Mouse (Mus musculus) limb, embryonic 12.5 days (tissue): ENCODE measurements around the gene Gm37240. TPM values are rescaled to one million over a fixed set of nuclear protein-coding genes. Genes with fewer than 3 reads are reported as not detected.
"Not testable (repeated sequence)": the region's sequence is repeated elsewhere in the genome, so short reads cannot be mapped to it uniquely, and the experiment has no call there.

Experiments used
- ATAC-seq: fragments of 200-750 bp; cut with Nextera tagmentation; 2 replicates; pipeline ENCODE4 v1.8.0; 2017; ENCODE audit warnings: low read depth, moderate TSS enrichment; ENCODE audit not compliant: insufficient number of reproducible peaks, insufficient read depth, low FRiP score, low TSS enrichment
- H3K27ac ChIP-seq: fragments of 300-500 bp; sonication (generic); 2 replicates; pipeline ENCODE4 v1.5.1; 2016; ENCODE audit warnings: mild to moderate bottlenecking, moderate library complexity
- H3K27me3 ChIP-seq: fragments of 300-500 bp; sonication (generic); 2 replicates; pipeline ENCODE4 v1.6.1; 2016; ENCODE audit warnings: mild to moderate bottlenecking, moderate library complexity
- H3K36me3 ChIP-seq: fragments of 300-500 bp; sonication (generic); 2 replicates; pipeline ENCODE4 v1.6.1; 2016; ENCODE audit warnings: mild to moderate bottlenecking, moderate library complexity
- H3K4me1 ChIP-seq: fragments of 300-500 bp; sonication (generic); replicated peaks from 2 replicates; pipeline ENCODE4 v1.6.1; 2016
- H3K4me2 ChIP-seq: fragments of 300-500 bp; sonication (generic); 2 replicates; pipeline ENCODE4 v1.6.1; 2016; ENCODE audit warnings: mild to moderate bottlenecking, moderate library complexity
- H3K4me3 ChIP-seq: fragments of 300-500 bp; sonication (generic); replicated peaks from 2 replicates; pipeline ENCODE4 v1.5.1; 2016; ENCODE audit warnings: mild to moderate bottlenecking
- H3K9ac ChIP-seq: fragments of 300-500 bp; sonication (generic); replicated peaks from 2 replicates; pipeline ENCODE4 v1.6.1; 2016; ENCODE audit warnings: mild to moderate bottlenecking, moderate library complexity
- H3K9me3 ChIP-seq: fragments of 300-500 bp; sonication (generic); 2 replicates; pipeline ENCODE4 v1.6.1; 2016; ENCODE audit warnings: mild to moderate bottlenecking, moderate library complexity
- WGBS: fragments of 180-500 bp; shearing (Covaris S2); methylation state at CpG from one replicate; pipeline ENCODE4 v1.1.7; 2016; 5-methylcytosine and 5-hydroxymethylcytosine counted together
- polyA plus RNA-seq: library from polyadenylated mRNA; unstranded; fragments of >200 nt; fragmentation: Nextera tagmentation; extraction: Ambion mirVana; gene quantifications from 2 replicates; pipeline ENCODE4 v1.2.1, GENCODE M21; 2016

Gm37240 gene
- polyA plus RNA-seq, 1 experiment from 2014 or later = 3.4 TPM

DNA sequence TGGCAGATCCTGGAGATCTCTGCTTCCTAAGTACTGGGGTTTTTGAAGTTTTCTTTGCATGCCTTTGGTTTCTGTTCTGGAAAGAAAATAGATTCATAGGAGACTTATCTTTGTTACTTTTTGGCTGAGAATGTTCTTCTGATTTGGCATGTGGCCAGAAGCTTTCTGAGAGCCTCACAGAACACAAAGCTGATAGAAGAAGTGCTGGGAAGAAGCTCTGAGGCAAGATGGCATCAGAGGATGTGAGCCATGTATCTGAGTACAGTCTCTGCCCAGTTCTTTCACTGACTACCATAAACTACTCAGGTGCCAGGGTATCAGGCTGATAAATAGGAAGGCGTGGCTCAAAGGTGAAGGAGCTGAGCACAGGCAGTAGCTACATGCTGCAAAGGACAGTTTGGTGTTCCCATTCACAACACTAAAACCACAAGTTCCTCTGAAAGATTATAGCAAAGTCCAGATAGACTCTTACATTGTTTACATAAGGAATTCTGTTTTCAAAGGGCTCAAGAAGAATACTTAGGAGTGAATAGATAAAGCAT, 1019.8 kb downstream of the Gm37240 start:
- WGBS = 34% methylated on average over 1 of the region's 1 CpGs
- H3K4me3 ChIP-seq = no peak overlapping the region
- H3K36me3 ChIP-seq = no peaks in the 10 kb centered on the region
- ATAC-seq = no peak
- H3K4me2 ChIP-seq = no peak overlapping the region
- no peaks in the 10 kb centered on the region for H3K27me3 ChIP-seq
- no peak overlapping the region for H3K9ac ChIP-seq
- no peaks in the 10 kb centered on the region for H3K9me3 ChIP-seq
- H3K4me1 ChIP-seq = no peaks in the 10 kb centered on the region
- no peak overlapping the region for H3K27ac ChIP-seq

DNA sequence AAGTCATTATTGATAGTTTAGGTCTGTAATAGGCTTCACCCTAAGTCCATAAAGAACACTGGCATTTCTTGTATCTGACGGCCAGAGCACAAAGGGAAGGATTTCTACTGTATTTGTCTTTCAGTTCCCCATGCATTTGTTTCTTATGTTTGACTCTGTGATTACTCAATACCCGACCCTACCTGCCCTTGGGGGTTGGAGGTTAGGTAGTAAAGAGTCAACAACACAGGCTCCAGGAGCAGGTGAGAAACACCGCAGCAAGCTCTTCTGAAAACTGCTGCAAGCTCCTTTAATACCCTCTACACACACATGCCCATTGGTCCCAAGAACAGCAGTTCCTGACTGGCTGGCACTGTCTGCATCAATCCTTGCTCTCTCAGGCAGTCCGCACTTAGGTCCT, 1020.5 kb downstream of the Gm37240 start:
- Histone ChIP-seq H3K9ac (no peak overlapping the region), H3K27ac (no peak overlapping the region)

DNA sequence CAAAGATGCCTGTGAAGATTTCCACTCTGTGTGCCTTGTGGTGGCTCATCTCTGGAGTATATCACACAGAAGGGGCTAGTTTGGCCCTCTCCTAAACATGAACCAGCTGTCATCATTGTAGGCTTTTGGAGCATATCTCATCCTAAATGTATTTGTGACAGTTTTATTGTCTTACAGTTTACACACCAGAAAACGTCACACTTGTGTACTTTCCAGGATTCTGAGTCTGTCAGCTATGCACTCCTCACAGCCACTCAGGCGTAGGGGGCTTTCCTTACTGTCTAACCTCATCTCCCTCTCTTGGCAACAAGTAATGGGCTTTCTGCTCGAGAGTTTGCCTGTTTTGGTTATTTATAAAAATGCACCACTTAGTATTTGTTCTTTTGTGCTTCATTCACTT, 1021.6 kb downstream of the Gm37240 start:
- H3K4me1 ChIP-seq = no peaks in the 10 kb centered on the region
- H3K27ac ChIP-seq = no peak overlapping the region
- no peaks in the 10 kb centered on the region for H3K36me3 ChIP-seq
- H3K9ac ChIP-seq = no peak overlapping the region
- WGBS = 71% methylated on average over 3 of the region's 3 CpGs
- no peak overlapping the region for H3K4me2 ChIP-seq
- ATAC-seq = no peak
- H3K27me3 ChIP-seq = no peaks in the 10 kb centered on the region
- no peak overlapping the region for H3K4me3 ChIP-seq
- H3K9me3 ChIP-seq = no peaks in the 10 kb centered on the region

More for the DNA sequence above, 1020.5 kb downstream of the Gm37240 start:
- WGBS = 69% methylated on average over 4 of the region's 4 CpGs
- Histone ChIP-seq H3K4me1 (no peaks in the 10 kb centered on the region), H3K4me2 (no peak overlapping the region), H3K4me3 (no peak overlapping the region), H3K36me3 (no peaks in the 10 kb centered on the region), H3K27me3 (no peaks in the 10 kb centered on the region), H3K9me3 (no peaks in the 10 kb centered on the region)
- no peak for ATAC-seq

DNA sequence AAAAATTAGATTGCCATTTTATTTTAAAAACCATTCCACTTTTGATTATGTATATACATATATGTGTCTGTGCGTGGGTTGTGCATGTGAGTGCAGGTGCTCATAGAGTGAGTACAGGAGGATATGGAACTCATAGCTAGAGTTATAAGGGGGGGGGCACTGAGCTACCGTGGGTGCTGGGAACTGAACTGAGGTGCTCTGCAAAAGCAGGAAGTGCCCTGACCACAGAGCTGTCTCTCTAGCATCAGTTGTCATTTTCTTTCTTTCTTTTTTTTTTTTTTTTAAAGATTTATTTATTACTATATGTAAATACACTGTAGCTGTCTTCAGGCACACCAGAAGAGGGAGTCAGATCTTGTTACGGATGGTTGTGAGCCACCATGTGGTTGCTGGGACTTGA, 1025.5 kb downstream of the Gm37240 start:
- not testable (repeated sequence) for H3K4me1 ChIP-seq, H3K27me3 ChIP-seq, H3K4me3 ChIP-seq, H3K36me3 ChIP-seq, H3K9ac ChIP-seq, ATAC-seq, H3K27ac ChIP-seq, H3K4me2 ChIP-seq, H3K9me3 ChIP-seq
- WGBS = 92% methylated on average over 3 of the region's 3 CpGs

DNA sequence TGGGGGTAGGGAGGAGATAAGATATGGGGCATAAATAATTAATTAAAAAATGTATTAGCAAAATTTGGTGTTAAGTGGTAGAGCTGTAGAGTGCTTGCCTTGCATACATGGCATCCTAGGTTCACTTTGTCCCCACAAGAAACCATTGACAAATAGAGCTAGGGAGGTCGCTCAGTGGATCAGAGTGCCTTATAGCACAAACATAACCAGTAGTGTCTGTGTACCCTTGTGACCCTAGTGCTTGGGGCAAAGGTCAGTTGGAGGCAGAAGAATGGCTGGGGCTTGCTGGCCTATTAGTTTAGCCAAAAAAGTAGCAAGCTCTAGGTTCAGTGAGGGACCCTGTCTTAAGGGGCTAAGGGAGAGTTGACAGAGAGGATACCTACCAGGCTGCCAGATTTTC, 1026.6 kb downstream of the Gm37240 start:
- no peak for ATAC-seq
- WGBS = 75% methylated on average over 1 of the region's 1 CpGs

DNA sequence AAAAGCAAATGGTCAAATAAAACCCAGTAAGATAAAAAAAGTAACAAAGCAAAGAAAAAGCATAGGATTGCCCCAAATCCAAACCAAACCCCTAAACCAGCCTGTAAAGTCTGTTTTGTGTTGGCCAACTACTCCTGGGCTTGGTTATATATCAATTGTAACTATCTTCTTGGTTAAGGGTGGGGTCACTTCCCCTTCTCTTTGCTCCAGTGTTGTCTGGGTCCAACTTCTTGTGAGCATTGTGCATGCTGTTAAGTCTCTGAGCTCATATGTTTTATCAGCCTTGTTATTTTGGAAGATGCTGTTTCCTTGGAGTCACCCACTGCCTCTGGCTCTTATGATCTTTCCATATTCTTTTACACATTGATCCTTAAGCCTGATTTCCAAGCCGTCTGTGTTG, 1032.9 kb downstream of the Gm37240 start:
- Histone ChIP-seq H3K36me3 (no peaks in the 10 kb centered on the region), H3K4me2 (no peak overlapping the region), H3K27me3 (no peaks in the 10 kb centered on the region), H3K4me1 (no peaks in the 10 kb centered on the region), H3K27ac (no peak overlapping the region), H3K4me3 (no peak overlapping the region), H3K9ac (no peak overlapping the region), H3K9me3 (no peaks in the 10 kb centered on the region)
- no peak for ATAC-seq
- 83% methylated on average over 1 of the region's 1 CpGs for whole genome bisulfite sequencing

More for the DNA sequence above, 1026.6 kb downstream of the Gm37240 start:
- Histone ChIP-seq H3K27ac (no peak overlapping the region), H3K9me3 (no peaks in the 10 kb centered on the region), H3K4me1 (no peaks in the 10 kb centered on the region), H3K4me2 (no peak overlapping the region), H3K4me3 (no peak overlapping the region), H3K36me3 (no peaks in the 10 kb centered on the region), H3K27me3 (no peaks in the 10 kb centered on the region), H3K9ac (no peak overlapping the region)

DNA sequence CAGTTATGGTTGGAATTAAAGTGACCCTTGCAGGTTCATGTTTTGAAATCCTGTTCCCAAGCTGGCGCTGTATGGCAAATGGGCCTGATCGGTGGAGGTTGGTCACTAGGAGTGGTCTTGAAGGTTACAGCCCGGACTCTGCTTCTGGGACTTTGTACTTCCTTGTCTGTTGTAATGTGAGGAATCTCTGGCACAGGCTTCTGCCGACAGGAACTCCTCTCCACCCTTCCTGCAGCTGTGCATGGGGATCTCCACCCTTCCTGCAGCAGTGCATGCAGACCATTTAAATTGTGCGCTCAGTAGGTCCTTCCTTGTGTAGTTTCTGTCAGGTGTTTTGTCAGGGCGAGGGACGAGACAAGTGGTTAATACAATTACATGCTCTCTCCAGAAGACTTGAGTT, 1034.4 kb downstream of the Gm37240 start:
- no peaks in the 10 kb centered on the region for H3K9me3 ChIP-seq
- H3K4me1 ChIP-seq = no peaks in the 10 kb centered on the region
- H3K36me3 ChIP-seq = no peaks in the 10 kb centered on the region
- H3K4me2 ChIP-seq = no peak overlapping the region
- no peak overlapping the region for H3K27ac ChIP-seq
- no peak overlapping the region for H3K4me3 ChIP-seq
- no peak for ATAC-seq
- WGBS = 82% methylated on average over 7 of the region's 7 CpGs
- no peaks in the 10 kb centered on the region for H3K27me3 ChIP-seq
- H3K9ac ChIP-seq = no peak overlapping the region

DNA sequence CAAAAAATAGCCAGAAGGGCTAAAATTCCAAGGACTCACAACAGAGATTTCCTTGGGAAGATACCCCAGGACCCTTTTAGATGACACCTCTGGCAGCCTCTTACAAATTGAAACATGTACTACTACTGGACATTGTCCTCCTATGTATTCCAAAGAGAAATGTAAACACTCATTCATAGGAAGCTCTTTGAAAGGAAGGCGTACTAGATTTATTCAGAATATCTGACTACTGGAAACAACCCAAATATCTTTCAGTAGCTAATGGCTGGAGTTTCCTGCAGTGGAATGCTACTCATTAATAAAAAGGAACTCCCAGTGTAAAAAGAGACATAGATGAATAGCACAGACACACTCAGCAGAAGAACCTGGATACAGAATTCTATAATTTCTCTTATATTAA, 1035.5 kb downstream of the Gm37240 start:
- 89% methylated on average over 1 of the region's 1 CpGs for WGBS
- H3K9ac ChIP-seq = no peak overlapping the region
- no peak overlapping the region for H3K4me3 ChIP-seq
- no peaks in the 10 kb centered on the region for H3K4me1 ChIP-seq
- no peaks in the 10 kb centered on the region for H3K27me3 ChIP-seq
- H3K27ac ChIP-seq = no peak overlapping the region
- H3K4me2 ChIP-seq = no peak overlapping the region
- no peaks in the 10 kb centered on the region for H3K9me3 ChIP-seq
- ATAC-seq = no peak
- H3K36me3 ChIP-seq = no peaks in the 10 kb centered on the region

DNA sequence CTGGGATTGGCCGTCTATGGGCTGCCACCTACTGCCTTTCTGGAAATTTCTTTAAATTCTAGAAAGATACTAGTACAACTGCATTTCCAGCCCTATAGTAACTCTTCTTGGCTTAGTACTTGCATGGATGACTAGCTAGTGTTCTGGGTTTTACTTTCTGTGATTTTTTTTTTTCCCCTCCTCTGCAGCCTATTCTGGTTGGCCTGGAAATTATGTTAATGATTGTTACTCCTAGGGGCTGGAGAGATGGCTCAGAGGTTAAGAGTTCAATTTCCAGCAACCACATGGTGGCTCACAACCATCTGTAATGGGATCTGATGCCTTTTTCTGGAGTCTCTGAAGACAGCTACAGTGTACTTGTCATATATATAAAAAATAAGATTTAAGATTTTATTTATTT, 1036.9 kb downstream of the Gm37240 start:
- WGBS = 91% methylated on average over 1 of the region's 1 CpGs
- no peaks in the 10 kb centered on the region for H3K27me3 ChIP-seq
- no peaks in the 10 kb centered on the region for H3K4me1 ChIP-seq
- H3K4me2 ChIP-seq = no peak overlapping the region
- H3K27ac ChIP-seq = no peak overlapping the region
- H3K9me3 ChIP-seq = no peaks in the 10 kb centered on the region
- no peak for ATAC-seq
- no peak overlapping the region for H3K4me3 ChIP-seq
- no peak overlapping the region for H3K9ac ChIP-seq
- H3K36me3 ChIP-seq = no peaks in the 10 kb centered on the region

DNA sequence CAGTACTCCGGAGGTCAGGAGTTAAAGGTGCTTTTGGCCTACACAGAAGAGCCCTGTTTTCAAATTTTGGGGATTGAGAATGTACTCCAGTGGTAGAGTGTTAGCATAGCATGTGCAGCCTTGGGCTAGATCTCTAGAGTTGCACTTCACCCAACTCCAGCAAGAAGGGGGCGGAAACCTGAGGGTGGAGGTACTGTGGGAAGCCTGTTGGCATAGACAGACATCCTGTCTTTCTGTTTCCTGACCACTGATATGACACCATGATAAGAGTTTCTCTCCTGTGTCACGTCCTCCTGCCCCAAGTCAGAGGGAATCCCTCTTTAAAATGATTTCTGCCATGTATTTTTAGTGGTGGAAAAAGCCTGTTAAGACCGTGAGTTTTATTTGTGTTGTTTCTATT, 1038.5 kb downstream of the Gm37240 start:
- Histone ChIP-seq H3K9ac (no peak overlapping the region), H3K9me3 (no peaks in the 10 kb centered on the region), H3K27ac (no peak overlapping the region), H3K4me1 (no peaks in the 10 kb centered on the region), H3K4me3 (no peak overlapping the region), H3K4me2 (no peak overlapping the region), H3K27me3 (no peaks in the 10 kb centered on the region), H3K36me3 (no peaks in the 10 kb centered on the region)
- ATAC-seq = no peak
- 81% methylated on average over 4 of the region's 4 CpGs for WGBS

DNA sequence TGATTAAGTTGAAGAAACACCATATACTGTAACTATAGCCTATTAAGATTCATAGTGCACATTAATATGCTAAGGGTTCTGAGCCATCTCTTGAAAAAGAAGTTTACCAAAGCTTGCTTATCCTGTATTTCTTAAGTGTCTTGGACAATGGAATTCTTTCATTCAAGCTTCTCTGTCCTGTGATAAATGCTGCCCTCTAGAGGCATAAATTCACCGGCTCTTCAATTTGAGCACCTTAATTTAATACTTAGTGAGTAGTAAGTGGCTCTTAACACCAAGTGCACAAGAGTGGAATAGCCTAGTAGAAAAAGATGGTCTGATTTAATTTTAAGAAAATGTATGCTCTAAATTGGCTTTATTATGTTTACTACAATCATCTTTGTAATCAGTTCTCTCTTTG, 1043.7 kb downstream of the Gm37240 start:
- no peak overlapping the region for H3K4me2 ChIP-seq
- 51% methylated on average over 1 of the region's 1 CpGs for WGBS

DNA sequence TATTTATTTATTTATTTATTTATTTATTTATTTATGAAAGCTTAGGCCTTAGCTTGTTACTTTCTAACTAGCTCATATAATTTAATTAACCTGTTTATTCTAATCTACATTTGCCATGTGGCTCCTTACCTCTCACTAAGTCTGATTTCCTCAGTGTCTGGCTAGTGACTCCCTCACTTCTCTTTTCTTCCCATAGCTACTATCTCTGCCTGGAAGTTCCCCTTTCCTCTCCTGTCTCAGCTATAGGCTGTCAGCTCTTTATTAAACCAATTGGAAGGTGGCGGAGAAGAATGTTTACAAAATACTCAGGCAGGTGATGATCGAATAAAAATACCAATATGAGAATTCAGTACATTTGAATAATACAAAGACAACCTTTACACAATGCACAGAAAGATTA, 1044.5 kb downstream of the Gm37240 start:
- Histone ChIP-seq H3K36me3 (no peaks in the 10 kb centered on the region), H3K27me3 (no peaks in the 10 kb centered on the region), H3K27ac (no peak overlapping the region), H3K4me1 (no peaks in the 10 kb centered on the region), H3K9ac (no peak overlapping the region), H3K4me3 (no peak overlapping the region), H3K4me2 (no peak overlapping the region), H3K9me3 (no peaks in the 10 kb centered on the region)
- no peak for ATAC-seq
- WGBS = 89% methylated on average over 2 of the region's 2 CpGs

More for the DNA sequence above, 1043.7 kb downstream of the Gm37240 start:
- Histone ChIP-seq H3K4me3 (no peak overlapping the region), H3K36me3 (no peaks in the 10 kb centered on the region), H3K27ac (no peak overlapping the region), H3K4me1 (no peaks in the 10 kb centered on the region), H3K9me3 (no peaks in the 10 kb centered on the region), H3K9ac (no peak overlapping the region), H3K27me3 (no peaks in the 10 kb centered on the region)
- no peak for ATAC-seq
